ENCODE assay signal across 10 mouse cellular contexts in genomic region chr19:29254671-29255070, GRCm38 (mm10). TPM values are rescaled to one million over a fixed set of nuclear protein-coding genes. Genes with fewer than 3 reads are reported as not detected.
DNase-seq lines count a peak whose midpoint lies in the region; ATAC-seq lines count a peak whose summit lies in the region.
"Had no signal": no experiment of that assay in that cellular context is flagged by ENCODE, and none has a peak within 500 bp of the region (broad histone marks: within the 10 kb centered on the region; RNA-seq: fewer than 3 reads in every experiment).

No protein-coding gene starts in this region.

- peak overlapping the region; percentile 77 for H3K4me2 ChIP-seq in forebrain, embryonic 16.5 days (ENCODE audit: low read length)
- peak overlapping the region; percentile 86 for H3K4me2 ChIP-seq in liver, embryonic 16.5 days (ENCODE audit: low read depth, low read length)
- H3K4me2 ChIP-seq in stomach, embryonic 16.5 days (ENCODE audit: low read depth, low read length), result peak overlapping the region; percentile 87; the same call in 1 of the 2 replicates
- H3K4me2 ChIP-seq in heart, embryonic 12.5 days, result no peak overlapping the region

- peaks cover 35% of the 10 kb centered on the region for H3K4me1 ChIP-seq in forebrain, embryonic 16.5 days (replicated peaks; ENCODE audit: control insufficient read depth, insufficient read depth, low read length)
- H3K4me1 ChIP-seq in liver, embryonic 16.5 days (ENCODE audit: control insufficient read depth, low read depth, low read length), result peaks cover 30% of the 10 kb centered on the region
- H3K4me1 ChIP-seq in stomach, embryonic 16.5 days (ENCODE audit: control insufficient read depth, insufficient read depth, low read length), result peaks cover 19% of the 10 kb centered on the region
- H3K4me1 ChIP-seq in heart, embryonic 10.5 days, result peaks cover 27% of the 10 kb centered on the region
- peaks cover 15% of the 10 kb centered on the region for H3K4me1 ChIP-seq in heart, embryonic 12.5 days (replicated peaks)

- 0 out of 2 replicates have a peak overlapping the region, but pooled peaks have one; percentile 9 for H3K9ac ChIP-seq in forebrain, embryonic 16.5 days (replicated peaks; ENCODE audit: low read depth, low read length)
- H3K9ac ChIP-seq in liver, embryonic 16.5 days (ENCODE audit: low read depth, low read length), result no peak overlapping the region
- H3K9ac ChIP-seq in stomach, embryonic 16.5 days (ENCODE audit: low read length), result no peak overlapping the region
- H3K9ac ChIP-seq in heart, embryonic 12.5 days, result no peak overlapping the region
- H3K9ac ChIP-seq: embryonic facial prominence, embryonic 15.5 days had no signal

- no peaks in the 10 kb centered on the region for H3K9me3 ChIP-seq in forebrain, embryonic 16.5 days (ENCODE audit: control insufficient read depth, low read length)
- H3K9me3 ChIP-seq in liver, embryonic 16.5 days (replicated peaks; ENCODE audit: control insufficient read depth, low read length), result no peaks in the 10 kb centered on the region
- no peaks in the 10 kb centered on the region for H3K9me3 ChIP-seq in stomach, embryonic 16.5 days (replicated peaks; ENCODE audit: control insufficient read depth, low read length)
- H3K9me3 ChIP-seq in heart, embryonic 10.5 days, result no peaks in the 10 kb centered on the region
- no peaks in the 10 kb centered on the region for H3K9me3 ChIP-seq in heart, embryonic 12.5 days (replicated peaks)
- H3K9me3 ChIP-seq: embryonic facial prominence, embryonic 15.5 days had no signal

- H3K27ac ChIP-seq in forebrain, embryonic 16.5 days (ENCODE audit: low read length), result peak overlapping the region; percentile 67
- peak overlapping the region; percentile 99; the same call in 1 of the 2 replicates for H3K27ac ChIP-seq in liver, embryonic 16.5 days (ENCODE audit: low read length)
- no peak overlapping the region for H3K27ac ChIP-seq in stomach, embryonic 16.5 days (ENCODE audit: low read length)
- H3K27ac ChIP-seq in heart, embryonic 10.5 days, result no peak overlapping the region
- H3K27ac ChIP-seq in heart, embryonic 12.5 days (ENCODE audit: poor library complexity, severe bottlenecking), result no peak overlapping the region
- H3K27ac ChIP-seq: embryonic facial prominence, embryonic 15.5 days had no signal

- ATAC-seq in forebrain, embryonic 16.5 days, result no peak
- no peak for ATAC-seq in liver, embryonic 16.5 days (ENCODE audit: low read depth)
- no peak for ATAC-seq in stomach, embryonic 16.5 days (ENCODE audit: insufficient read depth, low FRiP score)
- ATAC-seq in heart, embryonic 12.5 days (ENCODE audit: insufficient number of reproducible peaks, low FRiP score), result no peak

- WGBS in forebrain, embryonic 16.5 days, result 2% methylated on average over 4 of the region's 4 CpGs
- 72% methylated on average over 4 of the region's 4 CpGs for WGBS in liver, embryonic 16.5 days (ENCODE audit: insufficient replicate concordance)
- 68% methylated on average over 4 of the region's 4 CpGs for WGBS in stomach, embryonic 16.5 days
- WGBS in heart, embryonic 10.5 days, result 60% methylated on average over 4 of the region's 4 CpGs
- 69% methylated on average over 4 of the region's 4 CpGs for WGBS in heart, embryonic 12.5 days

- peak; percentile 16 for DNase-seq in right cerebral cortex, postnatal 4 days
- no peak for DNase-seq in right cerebral cortex, adult 18-20 months
- DNase-seq in heart, embryonic 10.5 days (ENCODE audit: low spot score), result no peak
- DNase-seq: cerebellum, adult 18-20 months; kidney, adult 11 months had no signal

- H3K4me3 ChIP-seq in forebrain, embryonic 16.5 days (replicated peaks; ENCODE audit: low read length), result peak overlapping the region; percentile 17
- H3K4me3 ChIP-seq in liver, embryonic 16.5 days (ENCODE audit: low read depth, low read length), result no peak overlapping the region
- H3K4me3 ChIP-seq in stomach, embryonic 16.5 days (replicated peaks; ENCODE audit: low read length), result no peak overlapping the region
- no peak overlapping the region for H3K4me3 ChIP-seq in heart, embryonic 10.5 days
- no peak overlapping the region for H3K4me3 ChIP-seq in heart, embryonic 12.5 days

- no peaks in the 10 kb centered on the region for H3K27me3 ChIP-seq in forebrain, embryonic 16.5 days (replicated peaks; ENCODE audit: control insufficient read depth, insufficient read depth, low read length)
- H3K27me3 ChIP-seq in liver, embryonic 16.5 days (ENCODE audit: control insufficient read depth, insufficient read depth, low read depth, low read length), result no peaks in the 10 kb centered on the region
- H3K27me3 ChIP-seq in stomach, embryonic 16.5 days (ENCODE audit: control insufficient read depth, insufficient read depth, low read length), result no peaks in the 10 kb centered on the region
- H3K27me3 ChIP-seq in heart, embryonic 10.5 days (ENCODE audit: insufficient read depth, poor library complexity, severe bottlenecking), result no peaks in the 10 kb centered on the region
- no peaks in the 10 kb centered on the region for H3K27me3 ChIP-seq in heart, embryonic 12.5 days (replicated peaks)
- H3K27me3 ChIP-seq: embryonic facial prominence, embryonic 15.5 days had no signal

- H3K36me3 ChIP-seq in forebrain, embryonic 16.5 days (ENCODE audit: control insufficient read depth, insufficient read depth), result no peaks in the 10 kb centered on the region
- peaks cover 3% of the 10 kb centered on the region; the same call in 1 of the 2 replicates for H3K36me3 ChIP-seq in liver, embryonic 16.5 days (ENCODE audit: control insufficient read depth, insufficient read depth)
- H3K36me3 ChIP-seq in stomach, embryonic 16.5 days (ENCODE audit: control insufficient read depth, insufficient read depth, low read length), result no peaks in the 10 kb centered on the region
- no peaks in the 10 kb centered on the region for H3K36me3 ChIP-seq in heart, embryonic 10.5 days
- 0 out of 2 replicates have a peak, but pooled peaks cover 2% of the 10 kb centered on the region for H3K36me3 ChIP-seq in heart, embryonic 12.5 days
- H3K36me3 ChIP-seq: embryonic facial prominence, embryonic 15.5 days had no signal

RNA-seq across cellular contexts. Expression of gene Jak2, which starts 3.0 kb away (rescaled TPM):
- polyA plus RNA-seq in forebrain, embryonic 16.5 days (2015; fragmentation: Nextera tagmentation; extraction: Ambion mirVana), result 18.2 and 19.9 TPM in 2 replicates
- 5.2 and 5.9 TPM in 2 replicates for polyA plus RNA-seq in liver, embryonic 16.5 days (2015; fragmentation: Nextera tagmentation; extraction: Ambion mirVana)
- polyA plus RNA-seq in stomach, embryonic 16.5 days (2015; fragmentation: Nextera tagmentation; extraction: Ambion mirVana), result 4.4 and 5.0 TPM in 2 replicates
- 7.8 and 8.1 TPM in 2 replicates for polyA plus RNA-seq in heart, embryonic 10.5 days (2016; fragmentation: Nextera tagmentation; extraction: Ambion mirVana)
- 11.0 TPM in 2 replicates for polyA plus RNA-seq in heart, embryonic 12.5 days (2016; fragmentation: Nextera tagmentation; extraction: Ambion mirVana)

Comparison
In these comparisons a context has a peak if more than half of its experiments do, and no peak if none do; other contexts are left out.
1. H3K27ac ChIP-seq: peak in forebrain, embryonic 16.5 days (single experiment) and liver, embryonic 16.5 days (single experiment); none in stomach, embryonic 16.5 days (single experiment), heart, embryonic 10.5 days (single experiment) and heart, embryonic 12.5 days (single experiment).